Mouse (Mus musculus): ENCODE results near the gene Glb1l. TPM values are rescaled to one million over a fixed set of nuclear protein-coding genes. Genes with fewer than 3 reads are reported as not detected.

The Glb1l gene
- polyA plus RNA-seq, 1 experiment from 2014 or later: 4.5 TPM

GRCm38 (mm10) chr1:75191622-75192402 is 18.8 kb downstream of the Glb1l start, which contains the start of the genes Ankzf1 and Atg9a:
Gene Ankzf1, plus strand, starts transcription at chr1:75192151.
Gene Atg9a, minus strand, starts transcription at chr1:75192196.
- H3K4me3 ChIP-seq (replicated peaks): peak within 1 kb of the TSS; percentile 89
- peak within 1 kb of the TSS; percentile 97 for H3K9ac ChIP-seq
- peak; percentile 98 for ATAC-seq (ENCODE audit: insufficient read depth)
- peaks cover 52% of the 10 kb centered on the region for H3K4me1 ChIP-seq (replicated peaks)
- peak within 1 kb of the TSS; percentile 88 for H3K4me2 ChIP-seq
- under 1% methylated on average over 55 of the region's 56 CpGs for WGBS (ENCODE audit: insufficient replicate concordance)
- H3K27ac ChIP-seq (replicated peaks): peak within 1 kb of the TSS; percentile 95
- H3K9me3 ChIP-seq (replicated peaks): no peaks in the 10 kb centered on the region
- H3K27me3 ChIP-seq: no peaks in the 10 kb centered on the region
- peaks cover 47% of the 10 kb centered on the region for H3K36me3 ChIP-seq (replicated peaks)

GRCm38 (mm10) chr1:75191258-75191621 is 19.4 kb downstream of the Glb1l start:
- peaks cover 52% of the 10 kb centered on the region for H3K4me1 ChIP-seq (replicated peaks)
- ATAC-seq (ENCODE audit: insufficient read depth): no peak; the same call in 1 of the 2 replicates
- H3K9ac ChIP-seq: peak overlapping the region; percentile 97
- peak overlapping the region; percentile 88 for H3K4me2 ChIP-seq
- H3K9me3 ChIP-seq (replicated peaks): no peaks in the 10 kb centered on the region
- WGBS (ENCODE audit: insufficient replicate concordance): 38% methylated on average over 5 of the region's 5 CpGs
- peak overlapping the region; percentile 89 for H3K4me3 ChIP-seq (replicated peaks)
- H3K27me3 ChIP-seq: no peaks in the 10 kb centered on the region
- peaks cover 47% of the 10 kb centered on the region for H3K36me3 ChIP-seq (replicated peaks)
- H3K27ac ChIP-seq (replicated peaks): peak overlapping the region; percentile 95

- Histone ChIP-seq H3K9me3 (replicated peaks) (no peaks in the 10 kb centered on the region), H3K9ac (peak overlapping the region; percentile 97), H3K4me3 (replicated peaks) (peak overlapping the region; percentile 89), H3K4me2 (peak overlapping the region; percentile 88), H3K27ac (replicated peaks) (peak overlapping the region; percentile 95), H3K27me3 (no peaks in the 10 kb centered on the region), H3K4me1 (replicated peaks) (peaks cover 52% of the 10 kb centered on the region), H3K36me3 (replicated peaks) (peaks cover 47% of the 10 kb centered on the region)
- WGBS (ENCODE audit: insufficient replicate concordance): 26% methylated on average over 2 of the region's 2 CpGs
- ATAC-seq (ENCODE audit: insufficient read depth): no peak
Measured at GRCm38 (mm10) chr1:75190577-75190976, 20.0 kb downstream of the Glb1l start.

GRCm38 (mm10) chr1:75187914-75188483 is 22.6 kb downstream of the Glb1l start:
- Histone ChIP-seq H3K27me3 (no peaks in the 10 kb centered on the region), H3K4me1 (replicated peaks) (peaks cover 44% of the 10 kb centered on the region), H3K36me3 (replicated peaks) (peaks cover 64% of the 10 kb centered on the region), H3K4me2 (no peak overlapping the region), H3K4me3 (replicated peaks) (no peak overlapping the region), H3K9me3 (replicated peaks) (no peaks in the 10 kb centered on the region), H3K9ac (no peak overlapping the region), H3K27ac (replicated peaks) (peak overlapping the region; percentile 34)
- ATAC-seq (ENCODE audit: insufficient read depth): no peak
- WGBS (ENCODE audit: insufficient replicate concordance): 24% methylated on average over 2 of the region's 2 CpGs

- H3K4me2 ChIP-seq: no peak overlapping the region
- H3K9ac ChIP-seq: no peak overlapping the region
- peaks cover 73% of the 10 kb centered on the region for H3K36me3 ChIP-seq (replicated peaks)
- no peak for ATAC-seq (ENCODE audit: insufficient read depth)
- no peaks in the 10 kb centered on the region for H3K9me3 ChIP-seq (replicated peaks)
- peaks cover 40% of the 10 kb centered on the region for H3K4me1 ChIP-seq (replicated peaks)
- H3K4me3 ChIP-seq (replicated peaks): no peak overlapping the region
- no peaks in the 10 kb centered on the region for H3K27me3 ChIP-seq
- H3K27ac ChIP-seq (replicated peaks): no peak overlapping the region
Measured at GRCm38 (mm10) chr1:75187126-75187525, 23.5 kb downstream of the Glb1l start.

GRCm38 (mm10) chr1:75185495-75185894 is 25.1 kb downstream of the Glb1l start:
- H3K4me1 ChIP-seq (replicated peaks): peaks cover 46% of the 10 kb centered on the region
- no peak overlapping the region for H3K4me3 ChIP-seq (replicated peaks)
- no peak for ATAC-seq (ENCODE audit: insufficient read depth)
- H3K27me3 ChIP-seq: no peaks in the 10 kb centered on the region
- H3K4me2 ChIP-seq: no peak overlapping the region
- H3K27ac ChIP-seq (replicated peaks): no peak overlapping the region
- peaks cover 87% of the 10 kb centered on the region for H3K36me3 ChIP-seq (replicated peaks)
- no peaks in the 10 kb centered on the region for H3K9me3 ChIP-seq (replicated peaks)
- WGBS (ENCODE audit: insufficient replicate concordance): 91% methylated on average over 11 of the region's 11 CpGs
- H3K9ac ChIP-seq: no peak overlapping the region

GRCm38 (mm10) chr1:75182160-75182559 is 28.5 kb downstream of the Glb1l start:
- H3K9me3 ChIP-seq (replicated peaks): no peaks in the 10 kb centered on the region
- no peaks in the 10 kb centered on the region for H3K27me3 ChIP-seq
- 68% methylated on average over 4 of the region's 4 CpGs for WGBS (ENCODE audit: insufficient replicate concordance)
- no peak overlapping the region for H3K9ac ChIP-seq
- H3K27ac ChIP-seq (replicated peaks): no peak overlapping the region
- peaks cover 76% of the 10 kb centered on the region for H3K36me3 ChIP-seq (replicated peaks)
- no peak for ATAC-seq (ENCODE audit: insufficient read depth)
- H3K4me3 ChIP-seq (replicated peaks): no peak overlapping the region
- H3K4me1 ChIP-seq (replicated peaks): peaks cover 41% of the 10 kb centered on the region
- no peak overlapping the region for H3K4me2 ChIP-seq

- 83% methylated on average over 4 of the region's 4 CpGs for WGBS (ENCODE audit: insufficient replicate concordance)
- Histone ChIP-seq H3K27ac (replicated peaks) (peak overlapping the region; percentile 99), H3K4me3 (replicated peaks) (no peak overlapping the region), H3K27me3 (no peaks in the 10 kb centered on the region), H3K4me2 (peak overlapping the region; percentile 89), H3K9me3 (replicated peaks) (no peaks in the 10 kb centered on the region), H3K4me1 (replicated peaks) (peaks cover 46% of the 10 kb centered on the region), H3K9ac (peak overlapping the region; percentile 94; the same call in 1 of the 2 replicates), H3K36me3 (replicated peaks) (peaks cover 76% of the 10 kb centered on the region)
- no peak for ATAC-seq (ENCODE audit: insufficient read depth)
Measured at GRCm38 (mm10) chr1:75181377-75181870, 29.2 kb downstream of the Glb1l start.

- no peak for ATAC-seq (ENCODE audit: insufficient read depth)
- peaks cover 76% of the 10 kb centered on the region for H3K36me3 ChIP-seq (replicated peaks)
- peak overlapping the region; percentile 94 for H3K9ac ChIP-seq
- H3K4me3 ChIP-seq (replicated peaks): peak overlapping the region; percentile 68
- H3K27ac ChIP-seq (replicated peaks): peak overlapping the region; percentile 99
- H3K4me1 ChIP-seq (replicated peaks): peaks cover 46% of the 10 kb centered on the region
- no peaks in the 10 kb centered on the region for H3K27me3 ChIP-seq
- WGBS (ENCODE audit: insufficient replicate concordance): 31% methylated on average over 7 of the region's 7 CpGs
- no peaks in the 10 kb centered on the region for H3K9me3 ChIP-seq (replicated peaks)
- peak overlapping the region; percentile 89 for H3K4me2 ChIP-seq
Measured at GRCm38 (mm10) chr1:75180741-75181140, 29.9 kb downstream of the Glb1l start.

GRCm38 (mm10) chr1:75180105-75180590 is 30.5 kb downstream of the Glb1l start, which contains the start of gene Abcb6:
Gene Abcb6, minus strand, starts transcription at chr1:75180392.
- peak; percentile 83 for ATAC-seq (ENCODE audit: insufficient read depth)
- peak within 1 kb of the TSS; percentile 94 for H3K9ac ChIP-seq
- no peaks in the 10 kb centered on the region for H3K27me3 ChIP-seq
- no peaks in the 10 kb centered on the region for H3K9me3 ChIP-seq (replicated peaks)
- 0% methylated on average over 31 of the region's 31 CpGs for WGBS (ENCODE audit: insufficient replicate concordance)
- H3K36me3 ChIP-seq (replicated peaks): peaks cover 76% of the 10 kb centered on the region
- H3K27ac ChIP-seq (replicated peaks): peak within 1 kb of the TSS; percentile 99
- peak within 1 kb of the TSS; percentile 68 for H3K4me3 ChIP-seq (replicated peaks)
- H3K4me2 ChIP-seq: peak within 1 kb of the TSS; percentile 89
- H3K4me1 ChIP-seq (replicated peaks): peaks cover 46% of the 10 kb centered on the region
